Mouse (Mus musculus) lung, postnatal 0 days (tissue): ENCODE measurements around the gene Dus2. TPM values are rescaled to one million over a fixed set of nuclear protein-coding genes. Genes with fewer than 3 reads are reported as not detected.
"Not testable (repeated sequence)": the region's sequence is repeated elsewhere in the genome, so short reads cannot be mapped to it uniquely, and the experiment has no call there.

ENCODE experiments used
- ATAC-seq: fragments of 200-750 bp; cut with Nextera tagmentation; 2 replicates; pipeline ENCODE4 v1.8.0; 2017; ENCODE audit warnings: moderate library complexity
- DNase-seq: peaks from one replicate; pipeline ENCODE4 v3.0.0-alpha.2; 2016; ENCODE audit warnings: low spot score
- H3K27ac ChIP-seq: fragments of 300-500 bp; sonication (generic); 2 replicates; pipeline ENCODE4 v1.5.1; 2014; ENCODE audit warnings: antibody characterized with exemption, mild to moderate bottlenecking, low read length, mixed read lengths
- H3K27me3 ChIP-seq: fragments of 300-500 bp; sonication (generic); replicated peaks from 2 replicates; pipeline ENCODE4 v1.6.1; 2014; ENCODE audit warnings: low read length, mixed read lengths; ENCODE audit not compliant: insufficient read depth
- H3K36me3 ChIP-seq: fragments of 300-500 bp; sonication (generic); 2 replicates; pipeline ENCODE4 v1.6.1; 2014; ENCODE audit warnings: low read length, mixed read lengths; ENCODE audit not compliant: insufficient read depth
- H3K4me1 ChIP-seq: fragments of 300-500 bp; sonication (generic); 2 replicates; pipeline ENCODE4 v1.6.1; 2014; ENCODE audit warnings: antibody characterized with exemption, low read depth, low read length, mixed read lengths; ENCODE audit not compliant: insufficient read depth
- H3K4me2 ChIP-seq: fragments of 300-500 bp; sonication (generic); replicated peaks from 2 replicates; pipeline ENCODE4 v1.6.1; 2014; ENCODE audit warnings: low read depth, mild to moderate bottlenecking, low read length, moderate library complexity, mixed read lengths
- H3K4me3 ChIP-seq: fragments of 300-500 bp; sonication (generic); 2 replicates; pipeline ENCODE4 v1.5.1; 2014; ENCODE audit warnings: low read depth, low read length
- H3K9ac ChIP-seq: fragments of 300-500 bp; sonication (generic); replicated peaks from 2 replicates; pipeline ENCODE4 v1.6.1; 2014; ENCODE audit warnings: low read depth, mild to moderate bottlenecking
- H3K9me3 ChIP-seq: fragments of 300-500 bp; sonication (generic); 2 replicates; pipeline ENCODE4 v1.6.1; 2016; ENCODE audit warnings: low read length, mixed read lengths
- CTCF ChIP-seq: IDR thresholded peaks from 2 replicates; pipeline ENCODE4 v1.5.1; 2016; ENCODE audit warnings: antibody characterized with exemption, mild to moderate bottlenecking
- EP300 ChIP-seq: IDR thresholded peaks from 2 replicates; pipeline ENCODE4 v1.6.1; 2016; ENCODE audit warnings: antibody characterized with exemption, mild to moderate bottlenecking, control low read depth
- WGBS: fragments of 180-500 bp; shearing (Covaris S2); extraction: QIAGEN DNeasy Blood & Tissue Kit; methylation state at CpG from one replicate; pipeline ENCODE4 v1.1.7; 2014; 5-methylcytosine and 5-hydroxymethylcytosine counted together
- polyA plus RNA-seq: library from polyadenylated mRNA; unstranded; fragments of >200 nt; fragmentation: Nextera tagmentation; extraction: Ambion mirVana; gene quantifications from 2 replicates; pipeline ENCODE4 v1.2.1, GENCODE M21; 2015

The Dus2 gene
- polyA plus RNA-seq, 1 experiment from 2014 or later = 7.4 TPM

DNA sequence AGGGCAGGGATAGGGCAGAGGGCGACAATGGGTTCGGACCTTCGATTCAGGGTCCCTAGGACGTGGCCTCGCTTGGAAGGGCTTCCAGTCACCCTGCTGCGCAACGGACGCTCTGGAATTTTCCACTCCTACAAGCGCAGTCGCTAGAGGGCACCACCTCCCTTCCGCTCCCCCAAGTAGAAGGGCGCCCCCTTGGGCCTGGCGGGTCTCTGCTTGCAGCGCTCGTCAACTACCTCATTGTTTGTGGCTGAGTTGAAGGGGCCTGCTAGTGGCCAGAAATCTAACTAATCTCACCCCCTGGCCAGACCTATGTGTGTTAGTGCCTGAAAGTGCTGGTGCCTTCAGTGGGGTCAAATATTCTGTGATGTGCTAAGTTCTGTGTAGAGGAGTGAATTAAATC, 11.8 kb upstream of the Dus2 start, which contains the start of gene Dpep3:
Dpep3 (minus strand) TSS at position 105 of the 400 bp plus-strand sequence.
- Histone ChIP-seq H3K27me3 (no peaks in the 10 kb centered on the region), H3K36me3 (no peaks in the 10 kb centered on the region), H3K4me1 (no peaks in the 10 kb centered on the region), H3K9me3 (no peaks in the 10 kb centered on the region), H3K9ac (no peak within 1 kb of the TSS), H3K4me3 (no peak within 1 kb of the TSS), H3K27ac (no peak within 1 kb of the TSS), H3K4me2 (no peak within 1 kb of the TSS)
- 94% methylated on average over 15 of the region's 15 CpGs for WGBS
- no peak for TF ChIP-seq EP300
- TF ChIP-seq CTCF = no peak
- DNase-seq (no peak), ATAC-seq (no peak)

DNA sequence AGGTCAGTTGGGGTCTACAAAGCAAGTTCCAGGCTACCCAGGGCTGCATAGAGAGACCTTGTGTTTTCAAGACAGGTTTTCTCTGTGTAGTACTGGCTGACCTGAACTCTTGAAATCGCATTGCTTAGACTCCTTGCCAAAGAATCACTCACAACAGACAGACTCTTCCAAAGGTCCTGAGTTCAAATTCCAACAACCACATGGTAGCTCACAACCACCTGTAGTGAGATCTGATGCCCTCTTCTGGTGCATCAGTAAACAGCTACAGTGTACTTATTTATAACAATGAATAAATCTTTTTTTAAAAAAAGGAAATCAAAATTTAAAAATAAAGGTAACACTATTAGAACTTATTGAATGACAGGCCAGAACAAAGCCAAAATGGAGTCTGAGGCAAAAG, 10.0 kb upstream of the Dus2 start:
- H3K4me2 ChIP-seq = no peak overlapping the region
- 84% methylated on average over 1 of the region's 1 CpGs for WGBS
- no peak overlapping the region for H3K27ac ChIP-seq
- H3K4me1 ChIP-seq = no peaks in the 10 kb centered on the region
- no peak overlapping the region for H3K9ac ChIP-seq
- H3K36me3 ChIP-seq = no peaks in the 10 kb centered on the region
- TF ChIP-seq CTCF (0 out of 2 replicates have a peak, but pooled peaks have one; percentile 11), EP300 (no peak)
- DNase-seq (no peak), ATAC-seq (no peak)
- no peak overlapping the region for H3K4me3 ChIP-seq
- no peaks in the 10 kb centered on the region for H3K27me3 ChIP-seq
- H3K9me3 ChIP-seq = no peaks in the 10 kb centered on the region

DNA sequence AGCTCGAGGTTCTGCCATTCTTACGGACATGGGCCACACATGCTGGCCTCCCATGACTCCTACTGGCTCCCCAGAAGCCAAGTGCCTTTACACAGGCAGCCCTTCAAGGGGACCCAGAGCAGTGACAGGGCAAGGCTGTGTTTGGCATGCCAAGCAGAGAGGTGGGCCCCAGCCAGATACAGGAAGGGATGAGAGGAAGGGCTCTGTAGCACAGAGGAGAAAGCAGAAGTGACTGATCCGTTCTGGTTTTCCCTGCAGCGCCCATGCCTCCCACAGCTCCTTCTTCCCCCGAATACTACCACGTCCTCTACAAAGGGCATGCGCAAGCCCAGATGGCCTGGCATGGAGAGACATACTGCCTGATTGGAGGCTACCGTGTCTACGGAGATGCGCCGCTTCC, 7.7 kb upstream of the Dus2 start:
- H3K27ac ChIP-seq, H3K4me1 ChIP-seq, H3K36me3 ChIP-seq, H3K4me3 ChIP-seq, ATAC-seq, H3K4me2 ChIP-seq, DNase-seq, H3K27me3 ChIP-seq, H3K9ac ChIP-seq, H3K9me3 ChIP-seq: not testable (repeated sequence)
- 74% methylated on average over 11 of the region's 11 CpGs for WGBS

DNA sequence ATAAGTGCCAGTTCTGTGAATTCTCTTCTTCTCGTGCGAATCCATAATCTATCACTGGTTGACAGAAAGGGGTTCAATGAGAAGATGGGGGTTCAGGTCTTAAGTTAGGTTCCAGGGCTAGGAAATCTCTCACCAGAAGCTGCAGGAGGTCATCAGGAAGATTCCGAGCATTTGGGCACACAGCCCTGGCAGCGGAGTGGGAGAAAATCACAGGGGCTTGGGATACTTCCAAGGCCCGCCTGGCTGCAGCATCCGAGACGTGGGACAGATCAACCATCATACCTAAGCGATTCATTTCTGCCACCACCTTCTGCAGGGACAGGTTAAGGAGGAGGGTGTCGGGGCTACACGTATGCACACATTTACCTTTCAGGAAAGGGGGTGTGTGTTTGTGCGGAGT, 2.6 kb upstream of the Dus2 start:
- H3K27me3 ChIP-seq = no peaks in the 10 kb centered on the region
- no peak for TF ChIP-seq EP300
- no peak for TF ChIP-seq CTCF
- H3K4me1 ChIP-seq = no peaks in the 10 kb centered on the region
- WGBS = 80% methylated on average over 11 of the region's 11 CpGs
- no peak overlapping the region for H3K4me2 ChIP-seq
- H3K4me3 ChIP-seq = no peak overlapping the region
- H3K36me3 ChIP-seq = no peaks in the 10 kb centered on the region
- no peak for ATAC-seq
- no peak overlapping the region for H3K27ac ChIP-seq
- H3K9me3 ChIP-seq = no peaks in the 10 kb centered on the region
- H3K9ac ChIP-seq = no peak overlapping the region
- DNase-seq = no peak

DNA sequence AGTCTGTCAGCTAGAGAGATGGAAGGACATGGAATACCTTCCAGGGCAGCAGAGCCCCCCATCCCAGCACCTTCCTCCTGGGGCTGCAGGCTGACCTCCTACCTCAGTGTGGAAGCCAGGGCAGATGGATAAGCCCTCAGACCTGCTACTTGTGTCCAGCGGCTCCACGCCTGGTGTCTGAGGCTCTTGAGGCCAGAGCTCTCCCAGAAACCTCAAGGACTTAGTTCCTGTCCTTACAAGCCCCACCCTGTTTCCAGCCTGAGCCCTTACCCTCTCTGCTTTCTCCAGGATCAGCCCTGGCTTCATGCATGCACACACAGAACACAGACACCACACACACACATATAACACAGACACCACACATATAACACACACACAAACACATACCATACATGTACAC, 409 bp downstream of the Dus2 start:
- Histone ChIP-seq H3K4me2 (0 out of 2 replicates have a peak overlapping the region, but pooled peaks have one; percentile 29), H3K4me3 (no peak overlapping the region), H3K9ac (0 out of 2 replicates have a peak overlapping the region, but pooled peaks have one; percentile 12), H3K36me3 (no peaks in the 10 kb centered on the region), H3K9me3 (no peaks in the 10 kb centered on the region), H3K27ac (0 out of 2 replicates have a peak overlapping the region, but pooled peaks have one; percentile 32), H3K4me1 (no peaks in the 10 kb centered on the region), H3K27me3 (no peaks in the 10 kb centered on the region)
- ATAC-seq (peak; percentile 69), DNase-seq (peak; percentile 74)
- WGBS = 39% methylated on average over 2 of the region's 2 CpGs
- TF ChIP-seq EP300 (no peak), CTCF (no peak)

DNA sequence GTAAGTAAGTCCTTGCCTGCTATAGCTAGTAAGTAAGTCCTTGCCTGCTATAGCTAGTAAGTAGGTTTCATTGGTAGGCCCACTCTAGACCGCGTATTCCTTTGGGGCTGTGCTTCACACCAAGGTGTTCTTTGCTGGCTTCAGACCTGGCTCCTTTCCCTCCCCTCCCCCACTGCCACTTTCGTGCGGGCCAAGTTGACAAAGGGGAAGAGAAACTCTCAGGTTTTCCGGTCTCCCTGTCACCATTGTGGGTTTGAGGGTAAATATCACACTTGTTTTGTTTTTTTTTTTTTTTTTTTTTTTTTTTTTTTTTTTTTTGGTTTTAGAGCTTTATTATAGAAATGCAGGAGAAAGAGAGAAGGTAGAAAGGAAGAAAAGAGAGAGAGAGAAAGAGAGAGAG, 1.4 kb downstream of the Dus2 start:
- no peak for TF ChIP-seq CTCF
- no peak for TF ChIP-seq EP300
- Histone ChIP-seq H3K36me3 (no peaks in the 10 kb centered on the region), H3K9me3 (no peaks in the 10 kb centered on the region), H3K27ac (0 out of 2 replicates have a peak overlapping the region, but pooled peaks have one; percentile 6), H3K9ac (no peak overlapping the region), H3K4me1 (no peaks in the 10 kb centered on the region), H3K27me3 (no peaks in the 10 kb centered on the region), H3K4me2 (no peak overlapping the region), H3K4me3 (no peak overlapping the region)
- no peak for ATAC-seq
- peak; percentile 24 for DNase-seq
- 44% methylated on average over 5 of the region's 5 CpGs for WGBS

DNA sequence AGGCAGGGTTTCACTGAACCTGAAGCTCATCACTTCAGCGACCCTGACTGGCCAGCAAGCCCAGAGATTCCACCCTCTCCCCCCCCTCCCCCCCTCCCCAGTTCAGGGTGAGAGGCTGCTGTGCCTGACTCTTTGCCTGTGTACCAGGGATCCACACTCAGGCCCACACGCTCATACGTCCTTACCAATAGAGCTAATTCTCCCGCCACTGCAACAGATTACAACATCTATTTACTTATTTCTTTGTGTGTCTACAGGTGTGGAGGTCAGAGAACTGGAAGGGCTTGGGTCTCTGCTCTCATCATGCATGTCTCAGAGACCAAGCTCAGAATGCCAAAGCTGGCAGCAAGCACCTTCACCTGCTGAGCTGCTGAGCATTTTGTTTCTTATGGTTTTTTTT, 2.1 kb downstream of the Dus2 start:
- no peak for ATAC-seq
- no peak for DNase-seq
- Histone ChIP-seq H3K4me1 (no peaks in the 10 kb centered on the region), H3K9ac (no peak overlapping the region), H3K27me3 (no peaks in the 10 kb centered on the region), H3K4me2 (no peak overlapping the region), H3K4me3 (no peak overlapping the region), H3K36me3 (no peaks in the 10 kb centered on the region), H3K9me3 (no peaks in the 10 kb centered on the region), H3K27ac (no peak overlapping the region)
- no peak for TF ChIP-seq CTCF
- TF ChIP-seq EP300 = no peak
- 48% methylated on average over 4 of the region's 4 CpGs for WGBS
